Mouse (Mus musculus): ENCODE data around the gene Rdh16.

DNA sequence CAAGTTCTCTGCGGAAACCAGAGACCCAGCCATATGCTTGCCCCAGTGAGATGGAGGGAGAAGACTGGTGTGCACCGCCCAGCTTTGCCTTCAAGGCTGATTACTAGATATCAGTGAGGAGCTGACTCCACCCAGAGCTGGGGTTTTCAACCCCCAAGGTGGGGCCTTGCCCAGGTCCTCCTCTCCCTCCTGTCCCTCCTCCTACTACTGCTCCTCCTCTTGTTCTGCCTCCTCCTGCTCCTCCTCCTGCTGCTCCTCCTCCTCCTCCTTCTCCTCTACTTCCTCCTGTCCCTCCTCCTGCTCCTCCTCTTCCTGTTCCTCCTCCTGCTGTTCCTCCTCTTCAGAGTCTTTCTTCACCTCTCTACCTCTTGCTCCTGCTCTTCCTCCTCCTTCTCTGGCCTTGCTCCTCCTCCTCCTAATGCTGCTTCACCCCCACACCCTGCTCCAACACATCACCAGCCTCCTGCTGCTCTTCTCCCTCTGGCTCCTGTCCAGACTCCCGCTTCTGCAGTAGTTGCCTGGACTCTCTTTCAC is 78.3 kb downstream of the Rdh16 start:
- TF ChIP-seq CTCF (IDR thresholded peaks at IDR 0.05; ENCODE audit: insufficient read depth, low read length): no peak
- TF ChIP-seq POLR2A (IDR thresholded peaks at IDR 0.05; ENCODE audit: borderline replicate concordance, extremely low read depth, low read depth, low read length): no peak

Data from lung, adult 2 months (tissue).